Mouse (Mus musculus): ENCODE data around the gene Slc16a13.

Gene Slc16a13

DNA sequence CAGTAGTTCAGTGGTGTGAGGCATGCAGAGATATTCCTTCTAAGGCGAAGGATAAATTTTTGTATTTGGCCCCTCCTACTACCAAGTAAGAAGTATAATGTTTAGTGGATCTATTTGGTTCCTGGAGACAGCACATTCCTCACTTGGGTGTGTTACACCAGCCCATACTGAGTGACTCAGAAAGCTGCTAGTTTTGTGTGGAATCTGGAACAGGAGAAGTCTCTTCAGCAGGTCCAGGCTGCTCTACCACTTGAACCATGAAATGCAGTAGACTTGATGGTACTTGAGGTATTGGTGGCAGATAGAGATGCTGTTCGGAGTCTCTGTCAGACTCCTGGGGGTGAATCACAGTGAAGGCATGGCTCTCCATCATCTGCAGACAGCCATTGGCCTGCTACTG, 10.2 kb downstream of the Slc16a13 start:
- DNase-seq: no peak

DNA sequence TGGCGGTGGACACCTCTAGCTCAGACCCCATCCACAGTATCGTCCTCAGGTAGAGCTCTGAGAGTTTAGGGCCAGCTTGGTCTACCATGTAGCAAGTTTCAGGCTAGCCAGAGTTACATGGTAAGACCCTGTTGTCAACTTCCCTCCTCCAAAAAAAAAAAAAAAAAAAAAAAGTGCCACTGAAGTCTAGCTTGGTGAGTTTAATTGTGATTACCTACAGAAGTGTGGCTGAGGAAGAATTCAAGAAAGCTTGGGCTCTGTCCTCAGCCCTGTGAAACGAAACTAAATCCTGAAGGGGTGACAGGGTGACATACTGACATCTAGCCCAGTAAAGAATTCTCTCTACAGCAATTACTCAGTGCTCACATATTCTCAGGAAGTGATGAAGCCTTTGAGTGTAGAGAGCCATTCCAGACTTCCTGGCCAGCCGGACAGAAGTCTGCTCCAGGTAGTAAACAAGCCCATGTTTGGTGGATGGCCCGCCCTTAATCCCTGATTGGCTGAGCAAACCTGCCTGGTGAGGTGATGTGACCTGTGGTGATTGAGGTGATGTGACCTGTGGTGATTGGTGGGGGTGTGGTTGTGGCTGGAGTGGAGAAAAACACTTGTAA, 12.0 kb downstream of the Slc16a13 start:
- no peak for DNase-seq

DNA sequence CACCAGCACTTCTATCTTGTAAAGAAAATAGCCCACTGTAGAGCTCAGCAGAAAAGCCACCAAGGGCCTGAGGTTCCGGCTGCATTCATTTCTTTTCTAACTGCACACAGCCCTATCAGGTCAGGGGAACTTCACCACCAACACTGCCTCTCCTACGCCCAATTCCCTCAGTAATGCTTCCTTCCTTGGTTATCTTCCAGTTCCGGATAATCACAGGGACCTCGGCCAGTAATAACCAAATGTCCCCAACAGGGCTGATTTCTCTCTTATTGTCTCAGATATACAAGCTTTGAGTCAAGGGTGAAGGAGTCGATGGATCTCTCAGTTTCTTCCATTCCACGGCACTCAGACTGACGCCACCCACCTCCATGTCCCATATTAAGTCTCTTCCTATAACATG, 13.6 kb downstream of the Slc16a13 start:
- DNase-seq: no peak

DNA sequence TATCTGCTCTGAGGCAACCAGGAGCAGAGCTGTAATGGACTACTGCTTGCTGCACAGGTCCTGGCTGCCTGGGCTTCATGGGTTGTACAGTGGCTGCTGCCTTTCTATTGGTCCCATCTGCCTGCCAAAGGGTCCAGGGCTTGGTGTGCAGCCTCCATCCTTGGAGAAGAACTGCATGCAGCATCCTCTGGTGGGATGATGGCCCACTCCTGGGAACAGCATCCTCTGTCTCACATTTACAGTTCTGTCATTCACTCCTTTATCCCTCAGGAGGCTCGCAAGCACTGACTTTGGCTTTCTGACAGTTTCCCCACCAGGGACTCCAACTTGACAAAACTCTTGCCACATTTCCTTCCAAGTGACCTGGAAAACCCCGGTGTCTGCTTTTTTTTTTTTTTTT, 14.1 kb downstream of the Slc16a13 start:
- no peak for DNase-seq

DNA sequence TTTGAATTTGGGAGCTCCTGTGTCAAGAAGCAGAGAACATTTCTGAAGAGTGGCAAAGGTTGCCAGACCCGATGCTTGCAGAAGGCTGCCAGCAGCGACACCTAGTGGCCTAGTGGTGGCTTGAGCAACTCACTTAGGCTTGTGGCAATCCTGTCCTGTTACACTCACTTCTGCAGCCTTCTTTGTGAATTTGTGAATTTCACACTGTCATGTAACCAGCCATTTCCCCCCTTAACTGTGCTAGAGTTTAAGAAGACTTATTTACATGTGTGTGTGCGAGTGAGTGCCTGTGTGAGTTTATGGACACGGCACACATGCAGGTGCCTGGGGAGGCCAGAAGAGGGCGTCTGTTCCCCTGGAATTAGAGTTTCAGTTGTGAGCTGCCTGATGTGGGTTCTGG, 19.2 kb downstream of the Slc16a13 start:
- peak; percentile 84 to 88 for DNase-seq

DNA sequence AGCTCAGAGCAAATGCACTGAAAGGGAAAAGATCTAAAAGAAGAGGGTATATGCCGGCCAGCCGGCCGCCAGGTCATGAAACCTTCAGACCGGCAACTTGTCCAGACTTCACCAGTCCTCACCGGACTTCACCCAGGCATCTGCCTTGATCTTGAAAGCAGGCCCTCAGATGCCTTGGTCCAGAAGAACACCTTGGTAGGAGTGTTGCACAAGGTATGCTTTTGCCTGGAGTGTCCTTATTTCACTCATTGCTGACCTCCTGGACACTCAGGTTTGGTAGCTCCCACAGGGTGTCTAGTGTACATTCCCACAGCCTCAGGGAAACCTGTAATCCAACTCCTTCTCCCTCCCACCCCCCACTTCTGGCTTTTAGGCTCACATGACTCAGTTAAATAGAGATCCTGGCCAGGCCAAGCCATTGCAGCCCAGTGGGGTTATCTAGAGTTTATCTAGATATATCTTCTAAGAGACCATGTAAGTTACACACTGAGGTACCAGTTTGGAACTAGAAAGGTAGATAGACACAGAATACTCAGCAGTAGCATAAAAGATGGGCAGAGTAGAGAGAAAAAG, 20.7 kb downstream of the Slc16a13 start:
- DNase-seq: no peak

DNA sequence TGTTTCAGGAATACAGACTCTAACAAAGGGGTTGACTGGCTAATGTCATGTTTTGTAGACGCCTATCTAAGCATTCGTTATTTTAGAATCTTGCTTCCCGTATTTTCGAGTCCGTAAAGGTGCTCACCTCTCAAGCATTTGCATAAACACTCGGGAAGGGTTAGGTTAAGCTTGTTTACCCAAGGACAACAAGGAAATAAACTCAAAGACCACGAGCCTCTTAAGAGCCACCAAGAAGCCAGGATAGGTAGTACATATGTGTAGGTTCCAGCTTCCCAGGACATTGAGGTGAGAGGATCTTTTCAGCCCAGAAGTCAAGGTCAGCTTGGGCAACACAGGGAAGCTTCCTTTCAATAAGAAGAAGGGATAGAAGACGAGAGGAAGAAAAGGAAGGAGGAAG, 21.8 kb downstream of the Slc16a13 start:
- no peak for DNase-seq

DNA sequence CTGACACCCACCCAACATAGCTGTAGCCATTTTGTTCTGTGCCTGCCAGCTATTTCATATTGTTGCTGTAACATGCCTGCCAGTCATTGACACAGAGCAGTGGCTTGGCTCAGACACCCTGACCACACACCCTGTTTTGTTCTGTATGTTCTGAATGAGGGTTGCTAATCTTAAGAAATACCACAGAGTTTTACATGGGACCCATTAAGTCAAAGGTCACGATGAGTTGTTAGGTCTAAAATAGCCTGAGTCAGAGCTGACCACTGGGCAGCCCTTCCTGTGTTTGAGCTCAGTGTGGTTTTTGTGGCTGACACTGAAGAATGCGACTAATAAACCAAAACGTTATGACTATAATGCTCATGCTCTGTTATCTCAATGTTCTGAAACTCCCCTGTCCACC, 22.5 kb downstream of the Slc16a13 start:
- no peak for DNase-seq

DNA sequence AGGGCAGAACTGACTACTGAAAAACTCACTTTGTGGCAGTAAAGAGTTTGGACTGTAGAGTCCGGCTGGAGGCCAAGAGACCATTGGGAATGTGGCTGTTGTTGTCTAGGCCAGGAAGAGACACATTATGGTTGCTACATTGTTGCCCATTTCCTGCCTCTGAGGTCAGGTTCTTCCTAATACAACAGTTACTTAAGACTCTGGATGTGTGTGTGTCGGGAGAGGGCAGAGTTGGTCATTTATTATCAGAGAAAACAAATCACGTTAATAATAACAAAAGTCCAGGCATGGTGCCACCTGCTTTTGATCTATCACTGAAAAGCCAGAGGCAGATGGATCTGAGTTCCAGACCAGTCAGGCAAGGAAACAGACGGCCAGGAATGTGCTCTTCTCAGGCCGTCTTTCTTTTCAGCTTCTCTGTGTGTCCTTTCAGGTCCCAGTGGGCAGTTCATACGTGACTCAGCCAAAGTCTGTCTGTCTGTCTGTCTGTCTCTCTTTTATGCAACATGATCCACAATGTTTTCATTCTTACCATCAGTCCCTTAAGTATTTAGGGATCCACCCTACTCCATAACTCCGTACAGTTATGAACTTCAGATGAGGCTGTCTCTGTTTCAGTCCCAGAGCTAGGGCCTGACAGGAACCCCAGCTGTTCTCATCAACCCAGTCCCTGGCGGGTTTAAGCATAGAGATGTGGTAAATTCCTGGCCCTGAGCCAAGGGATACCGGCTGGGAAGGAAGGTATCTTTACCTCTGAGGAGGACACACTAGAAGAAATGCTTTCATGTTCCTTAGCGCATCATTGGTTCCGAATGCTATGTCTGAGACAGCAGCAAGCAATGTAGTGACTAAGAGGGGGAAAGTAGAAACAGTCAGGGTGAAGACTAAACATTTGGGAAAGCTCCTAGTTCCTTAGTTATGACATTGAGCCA, 27.2 kb downstream of the Slc16a13 start:
- DNase-seq: no peak

DNA sequence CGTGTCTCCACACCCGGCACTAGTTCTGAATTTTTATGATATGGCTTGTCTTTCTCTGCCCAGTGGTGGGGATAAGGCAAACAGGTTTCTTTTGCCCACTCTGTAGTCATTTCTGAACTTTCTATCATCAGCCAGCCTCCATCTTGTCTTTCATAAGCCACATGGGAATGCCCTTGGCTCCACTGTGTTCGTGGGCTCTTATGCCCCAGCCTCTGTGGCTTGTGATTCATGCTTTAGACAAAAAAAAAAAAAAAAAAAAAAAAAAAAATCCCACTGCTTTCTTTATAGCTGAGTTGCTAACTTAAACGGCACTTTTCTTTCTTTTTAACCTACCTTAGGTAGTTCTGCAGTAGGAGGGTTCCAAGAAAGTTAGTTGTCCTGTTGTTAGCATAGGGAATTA, 28.7 kb downstream of the Slc16a13 start:
- no peak for DNase-seq

DNA sequence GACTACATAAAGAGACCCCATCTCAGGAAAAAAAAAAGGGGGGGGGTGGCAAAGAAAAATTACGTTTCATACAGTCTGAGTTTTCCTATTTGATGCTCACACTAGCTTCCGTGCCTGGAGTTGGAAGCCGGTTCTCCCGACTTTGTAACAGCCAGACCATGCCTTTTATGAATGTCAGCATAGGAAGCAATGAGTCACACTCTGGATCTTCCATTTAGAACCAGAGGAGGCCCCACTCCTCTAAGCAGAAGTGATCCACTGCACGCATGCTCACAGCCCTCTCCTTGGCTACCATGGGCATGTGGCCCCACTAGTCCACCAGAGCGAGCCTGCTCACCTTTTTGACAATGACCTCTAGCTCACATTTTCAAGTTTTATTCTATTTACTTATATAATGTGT, 29.7 kb downstream of the Slc16a13 start:
- DNase-seq: no peak

DNA sequence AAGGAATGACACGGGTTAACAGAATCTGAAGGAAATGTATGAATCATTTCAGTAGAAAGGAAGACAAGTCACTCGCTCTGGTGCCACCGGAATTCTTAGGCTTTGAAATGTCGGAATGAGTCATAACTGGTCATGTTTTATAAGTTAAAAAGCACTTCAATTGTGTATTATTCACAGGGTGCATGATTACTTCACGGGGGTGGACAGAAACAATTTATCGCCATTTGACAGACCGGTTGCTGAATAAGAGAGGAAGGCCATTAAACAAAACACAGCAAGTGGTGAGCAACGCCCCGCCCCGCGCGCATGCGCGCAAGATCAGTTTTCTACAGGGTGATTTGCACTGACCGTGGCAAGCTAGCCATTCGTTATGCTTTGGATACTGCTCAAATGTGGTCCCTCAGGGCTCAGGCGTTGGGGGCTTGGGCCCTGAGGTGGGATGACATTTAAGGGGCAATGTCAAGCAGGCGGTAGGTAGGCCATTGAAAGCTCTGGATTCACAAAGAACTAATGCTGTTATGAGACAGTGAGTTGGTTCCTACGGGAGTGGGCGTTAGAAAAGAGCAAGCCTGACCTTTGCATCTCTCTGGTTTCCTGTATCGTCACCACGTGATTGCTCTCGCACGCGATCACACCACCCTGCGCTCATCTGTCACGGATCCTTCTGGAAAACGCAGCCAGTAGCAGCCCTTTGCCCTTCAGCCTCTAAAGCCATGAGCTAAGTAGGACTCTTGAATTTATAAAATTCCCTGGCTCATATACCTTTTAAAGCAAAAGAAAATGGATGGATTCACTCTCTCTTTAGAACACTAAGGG, 31.3 kb downstream of the Slc16a13 start:
- DNase-seq: no peak

DNA sequence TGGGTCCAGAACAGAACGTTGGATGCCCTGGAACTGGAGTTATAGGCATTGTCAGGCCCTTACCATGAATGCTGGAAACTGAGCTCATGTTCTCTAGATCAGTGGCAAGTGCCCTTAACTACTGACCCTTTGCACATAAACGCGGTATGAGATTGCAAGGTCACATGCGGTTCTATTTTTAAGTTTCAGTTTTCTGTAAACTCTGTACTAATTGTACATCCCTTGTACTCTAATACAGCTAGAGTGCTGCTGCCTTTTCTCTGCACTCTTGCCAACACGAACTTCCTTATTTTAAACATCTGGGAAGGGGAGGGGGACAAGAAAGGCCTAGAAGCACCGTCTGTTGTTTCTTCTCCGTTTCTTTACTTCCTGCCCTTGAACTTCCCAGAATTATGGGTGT, 35.7 kb downstream of the Slc16a13 start:
- no peak for DNase-seq

DNA sequence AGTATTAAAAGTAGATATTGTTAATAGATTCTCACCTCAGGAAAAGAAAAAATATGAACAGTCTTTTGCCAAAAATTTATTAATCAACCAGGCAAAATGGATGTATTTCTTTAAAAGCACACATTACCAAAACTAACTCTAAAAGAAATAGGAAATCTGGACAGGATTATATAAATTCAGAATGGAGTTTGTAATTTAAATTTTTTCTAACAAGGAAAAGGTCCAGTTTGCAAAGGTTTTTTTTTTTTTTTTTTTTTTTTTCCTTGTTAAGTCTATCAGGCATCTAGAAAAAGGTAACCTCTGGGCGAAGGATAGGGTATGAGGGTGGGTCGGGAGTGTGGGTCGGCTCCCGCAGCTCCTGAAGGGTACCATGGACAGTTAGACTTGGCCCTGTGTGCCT, 40.4 kb downstream of the Slc16a13 start:
- no peak for DNase-seq

DNA sequence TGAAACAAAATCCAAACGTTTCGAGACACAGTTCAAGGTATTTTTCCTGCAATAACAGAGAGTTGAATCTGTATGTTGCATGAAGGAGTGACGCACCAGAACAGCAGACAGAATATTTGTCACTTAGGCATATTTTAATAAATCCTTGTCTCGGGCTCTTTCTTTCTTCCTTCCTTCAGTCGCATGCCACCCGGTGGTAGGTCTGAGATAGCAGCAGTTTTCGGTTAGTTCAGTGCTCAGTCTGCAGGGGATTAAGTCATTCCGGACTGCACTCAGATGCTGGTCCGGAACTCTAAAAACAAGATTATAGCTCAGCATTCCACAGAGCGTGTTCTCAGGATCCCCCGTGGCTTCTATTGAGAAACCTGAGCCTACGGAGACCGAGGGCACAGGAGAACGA, 41.5 kb downstream of the Slc16a13 start:
- peak; percentile 33 to 42 for DNase-seq

DNA sequence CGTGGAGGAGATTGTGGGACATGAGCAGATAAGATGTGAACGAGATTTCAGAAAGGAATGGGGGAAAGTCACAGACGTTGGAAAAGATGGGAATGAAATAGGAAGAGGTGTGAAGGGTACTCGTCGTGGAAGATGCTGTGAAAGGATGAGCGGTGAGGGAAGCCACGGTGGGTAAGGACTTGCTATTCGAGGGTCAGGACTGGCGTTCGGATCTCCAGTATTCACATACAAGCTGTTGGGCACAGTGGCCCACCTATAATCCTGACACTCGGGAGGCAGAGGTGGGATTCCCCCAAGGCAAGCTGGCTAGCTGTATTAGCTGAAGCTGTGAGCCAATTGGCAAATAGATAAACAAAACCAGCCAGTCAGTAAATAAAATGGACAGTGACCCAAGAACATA, 42.1 kb downstream of the Slc16a13 start:
- DNase-seq: no peak

DNA sequence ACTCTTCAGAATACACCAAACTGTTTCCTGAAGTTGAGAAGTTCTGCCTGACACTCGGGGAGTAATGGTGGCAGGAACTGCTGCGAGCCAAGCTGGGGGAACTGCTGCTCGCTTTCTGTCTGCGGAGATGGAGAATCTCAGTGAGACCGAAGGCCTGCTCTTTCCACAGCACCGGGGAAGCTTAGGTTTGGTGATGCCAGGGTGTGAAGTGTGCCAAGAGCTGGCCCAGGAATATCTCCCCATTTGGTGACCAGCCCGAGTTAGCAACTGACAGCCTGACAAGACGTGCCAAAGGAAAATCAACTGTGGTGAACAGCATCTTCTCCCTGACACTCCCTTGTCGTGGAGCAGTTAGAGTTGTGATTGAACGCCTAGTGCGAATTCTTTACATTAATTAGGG, 42.6 kb downstream of the Slc16a13 start:
- peak; percentile 28 to 45 for DNase-seq

DNA sequence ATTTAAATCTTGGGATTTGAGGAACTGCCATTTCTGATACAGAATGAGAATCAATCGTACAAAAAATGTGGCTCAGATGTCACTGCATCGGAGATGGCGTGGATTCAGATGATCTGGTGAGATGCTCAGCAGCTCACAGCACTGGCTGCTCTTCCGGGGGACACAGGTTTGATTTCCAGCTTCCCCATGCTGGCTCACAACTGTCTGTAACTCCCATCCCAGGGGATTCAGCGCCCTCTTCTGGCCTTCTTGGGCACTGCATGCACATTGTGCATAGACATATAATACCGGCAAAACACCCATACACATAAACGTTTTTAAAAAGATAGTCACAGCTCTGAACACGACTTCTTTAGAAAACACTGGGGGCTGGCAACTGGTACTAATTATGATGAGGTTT, 43.2 kb downstream of the Slc16a13 start:
- DNase-seq: peak in 1 of 2 experiments; percentile 19

DNA sequence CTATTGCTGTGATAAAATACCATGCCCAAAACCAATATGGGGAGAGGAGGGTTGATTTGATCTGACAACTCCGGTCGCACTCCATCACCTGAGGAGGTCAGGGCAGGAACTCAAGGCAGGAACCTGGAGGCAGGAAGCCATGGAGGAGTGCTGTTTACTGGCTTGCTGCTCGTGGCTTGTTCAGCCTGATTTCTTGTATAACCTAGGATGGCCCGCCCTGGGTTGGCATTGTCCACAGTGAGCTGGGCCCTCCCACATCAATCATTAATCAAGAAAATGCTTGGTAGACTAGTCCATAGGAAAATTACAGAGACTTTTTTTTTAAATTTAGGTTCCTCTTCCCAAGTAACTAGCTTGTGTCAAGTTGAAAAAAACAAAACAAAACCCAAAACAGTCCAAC, 46.4 kb downstream of the Slc16a13 start:
- no peak for DNase-seq

DNA sequence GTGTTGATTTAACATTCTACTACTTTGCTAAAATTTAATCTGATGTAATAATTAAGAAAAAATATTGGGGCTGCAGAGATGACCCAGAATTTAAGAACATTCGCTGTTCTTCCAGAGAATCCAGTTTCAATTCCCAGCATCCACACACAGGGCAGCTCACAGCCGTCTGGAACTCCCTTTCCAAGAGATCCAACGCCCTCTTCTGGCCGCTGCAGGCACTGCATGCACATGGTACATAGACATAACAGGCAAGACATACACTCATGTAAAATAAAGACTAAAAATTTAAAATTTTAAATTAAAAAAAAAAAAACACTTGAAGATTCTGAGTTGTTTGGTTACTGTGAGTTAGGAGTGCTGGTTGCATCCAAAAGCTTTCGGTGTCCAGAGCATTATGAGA, 48.6 kb downstream of the Slc16a13 start:
- DNase-seq: no peak

DNA sequence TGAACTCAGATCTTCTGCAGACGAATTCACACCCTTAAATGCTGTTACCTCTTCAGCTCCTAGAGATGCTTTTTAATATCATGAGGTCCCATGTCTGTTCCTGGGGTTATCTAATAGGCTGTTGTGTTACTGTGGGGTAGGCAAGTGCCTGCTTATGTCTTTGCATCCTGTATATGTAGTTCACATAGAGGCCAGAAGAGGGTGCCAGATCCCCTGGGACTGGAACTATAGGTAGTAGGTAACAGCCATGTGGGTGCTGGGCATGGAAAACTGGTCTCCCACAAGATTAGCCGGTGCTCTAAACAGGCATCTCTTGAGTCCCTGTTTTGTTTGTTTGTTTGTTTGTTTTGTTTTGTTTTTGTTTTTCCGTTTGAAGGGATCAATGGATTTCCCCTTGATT, 49.0 kb downstream of the Slc16a13 start:
- DNase-seq: peak; percentile 19 to 33

DNA sequence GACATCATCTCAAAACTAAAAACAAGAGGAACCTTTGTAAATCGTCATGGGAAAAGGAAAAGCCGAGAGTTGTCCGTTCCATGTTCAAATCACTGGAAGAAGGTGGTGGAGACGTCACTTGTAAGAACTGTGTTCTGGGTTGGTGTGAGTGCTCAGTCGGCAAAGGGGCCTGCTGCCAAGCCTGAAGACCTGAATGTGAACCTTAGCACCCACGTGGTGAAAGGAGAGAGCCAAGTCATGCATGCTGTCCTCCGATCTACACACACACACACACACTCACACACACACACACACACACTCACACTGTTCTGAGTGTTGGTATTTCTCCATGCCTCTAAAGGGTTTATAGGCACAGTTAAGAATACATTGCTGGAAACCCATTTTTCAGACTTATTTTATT, 49.7 kb downstream of the Slc16a13 start:
- no peak for DNase-seq

DNA sequence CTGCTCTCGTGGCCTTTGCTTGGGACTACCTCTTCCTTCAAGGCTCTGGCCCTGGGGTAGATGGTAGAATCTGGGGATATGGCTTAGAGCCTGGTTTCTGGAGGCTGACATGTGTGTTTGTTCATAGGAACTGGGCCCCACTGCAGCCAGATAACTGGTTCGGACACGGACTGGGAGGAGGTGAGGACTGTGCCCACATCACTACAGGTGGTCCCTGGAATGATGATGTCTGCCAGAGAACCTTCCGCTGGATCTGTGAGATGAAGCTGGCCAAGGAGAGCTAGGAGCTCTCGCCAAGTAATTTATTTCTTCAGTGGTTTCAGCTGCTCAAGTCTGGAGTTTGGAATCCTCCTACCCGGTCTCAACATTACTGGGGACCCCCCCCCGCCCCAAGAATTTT, 50.6 kb downstream of the Slc16a13 start:
- DNase-seq: peak; percentile 52 to 56

Measured in cerebellum, adult 18-20 months (tissue).